Mouse (Mus musculus): Measurements from ENCODE around the gene Cwc22. TPM values are rescaled to one million over a fixed set of nuclear protein-coding genes. Genes with fewer than 3 reads are reported as not detected.

Cwc22 gene
- polyA plus RNA-seq, 1 experiment from 2014 or later = 47.2 TPM

DNA sequence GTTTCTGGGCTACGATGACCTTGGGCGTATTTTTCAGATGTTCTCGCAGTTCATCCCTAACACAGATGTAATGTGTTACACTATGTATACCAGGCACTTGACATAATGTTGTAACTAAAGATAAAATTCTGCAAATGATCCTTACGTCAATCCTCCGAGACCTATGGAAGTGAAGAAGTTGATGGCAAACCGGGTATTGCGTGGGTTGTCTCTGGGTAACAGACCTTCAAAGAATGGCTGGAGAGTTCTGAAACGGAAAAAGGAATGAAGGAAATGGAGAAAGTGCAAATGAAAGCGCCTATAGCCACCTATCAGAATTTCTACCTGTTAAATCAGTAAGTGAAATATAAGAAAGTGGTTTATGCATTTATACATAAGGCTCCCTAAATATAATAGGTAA is 42.2 kb downstream of the Cwc22 start:
- Histone ChIP-seq H3K27ac (replicated peaks; ENCODE audit: low read depth, low read length) (no peak overlapping the region), H3K27me3 (ENCODE audit: control insufficient read depth, insufficient read depth, low read length) (no peaks in the 10 kb centered on the region), H3K4me2 (ENCODE audit: low read depth, severe bottlenecking) (no peak overlapping the region), H3K9me3 (ENCODE audit: control insufficient read depth, low read length) (no peaks in the 10 kb centered on the region), H3K4me3 (ENCODE audit: low read depth, low read length) (no peak overlapping the region), H3K36me3 (ENCODE audit: control insufficient read depth, insufficient read depth, low read length) (peaks cover 10% of the 10 kb centered on the region), H3K9ac (ENCODE audit: low read length) (no peak overlapping the region), H3K4me1 (ENCODE audit: control insufficient read depth, insufficient read depth, low read length) (no peaks in the 10 kb centered on the region)
- ATAC-seq (ENCODE audit: insufficient number of reproducible peaks, low FRiP score, low TSS enrichment, low read depth) (no peak), DNase-seq (ENCODE audit: low spot score) (no peak)
- WGBS = 94% methylated on average over 9 of the region's 9 CpGs

- Histone ChIP-seq H3K27ac (replicated peaks; ENCODE audit: low read depth, low read length) (no peak overlapping the region), H3K4me2 (ENCODE audit: low read depth, severe bottlenecking) (no peak overlapping the region), H3K36me3 (ENCODE audit: control insufficient read depth, insufficient read depth, low read length) (peaks cover 10% of the 10 kb centered on the region), H3K4me3 (ENCODE audit: low read depth, low read length) (no peak overlapping the region), H3K27me3 (ENCODE audit: control insufficient read depth, insufficient read depth, low read length) (no peaks in the 10 kb centered on the region), H3K9me3 (ENCODE audit: control insufficient read depth, low read length) (no peaks in the 10 kb centered on the region), H3K9ac (ENCODE audit: low read length) (no peak overlapping the region), H3K4me1 (ENCODE audit: control insufficient read depth, insufficient read depth, low read length) (no peaks in the 10 kb centered on the region)
- 92% methylated on average over 3 of the region's 3 CpGs for WGBS
- no peak for ATAC-seq (ENCODE audit: insufficient number of reproducible peaks, low FRiP score, low TSS enrichment, low read depth)
- DNase-seq (ENCODE audit: low spot score) = no peak
These were observed 43.1 kb downstream of the Cwc22 start for GRCm38 (mm10) chr2:77903098-77903497.

DNA sequence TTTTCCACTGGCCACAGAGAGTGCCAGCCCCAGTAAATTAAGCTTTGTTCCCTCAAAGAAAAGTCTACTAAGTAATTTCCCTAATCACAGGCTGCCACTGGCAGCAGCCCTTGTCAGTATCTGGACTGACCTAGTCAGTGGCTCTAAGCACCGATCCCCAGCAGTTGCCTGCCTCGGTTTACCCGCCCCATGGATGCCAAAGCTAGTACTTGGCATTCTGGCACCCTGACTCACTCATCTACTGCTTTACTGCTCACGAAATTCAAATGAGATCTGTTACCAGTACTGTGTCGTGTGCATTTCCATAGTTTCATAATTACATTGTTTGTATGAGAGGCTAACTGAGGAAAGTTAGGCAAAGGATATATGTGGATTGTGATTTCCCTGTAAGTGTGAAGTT is 44.9 kb downstream of the Cwc22 start:
- Histone ChIP-seq H3K27me3 (ENCODE audit: control insufficient read depth, insufficient read depth, low read length) (no peaks in the 10 kb centered on the region), H3K4me2 (ENCODE audit: low read depth, severe bottlenecking) (no peak overlapping the region), H3K36me3 (ENCODE audit: control insufficient read depth, insufficient read depth, low read length) (peaks cover 12% of the 10 kb centered on the region), H3K9me3 (ENCODE audit: control insufficient read depth, low read length) (no peaks in the 10 kb centered on the region), H3K27ac (replicated peaks; ENCODE audit: low read depth, low read length) (no peak overlapping the region), H3K9ac (ENCODE audit: low read length) (no peak overlapping the region), H3K4me1 (ENCODE audit: control insufficient read depth, insufficient read depth, low read length) (no peaks in the 10 kb centered on the region), H3K4me3 (ENCODE audit: low read depth, low read length) (no peak overlapping the region)
- no peak for ATAC-seq (ENCODE audit: insufficient number of reproducible peaks, low FRiP score, low TSS enrichment, low read depth)
- WGBS = 92% methylated on average over 5 of the region's 5 CpGs
- no peak for DNase-seq (ENCODE audit: low spot score)

DNA sequence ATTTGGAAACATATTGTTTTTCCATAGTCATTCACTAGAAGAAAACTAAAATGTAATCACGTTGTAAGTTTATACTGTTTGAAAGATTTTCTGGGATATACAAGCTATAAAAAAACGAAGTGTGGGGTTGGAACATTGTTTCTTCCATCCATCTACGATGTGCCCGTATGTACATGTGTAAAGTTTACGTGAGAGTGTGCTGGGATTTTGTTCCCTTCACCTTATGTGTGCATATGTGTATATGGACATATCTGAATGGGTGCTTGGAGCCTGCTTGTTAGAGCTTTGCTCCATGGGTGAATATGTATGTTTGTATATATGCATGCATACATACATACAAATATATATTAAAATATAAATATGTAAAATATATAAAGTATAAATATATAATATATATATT is 45.4 kb downstream of the Cwc22 start:
- H3K4me1 ChIP-seq (ENCODE audit: control insufficient read depth, insufficient read depth, low read length) = no peaks in the 10 kb centered on the region
- 98% methylated on average over 5 of the region's 5 CpGs for WGBS
- H3K4me2 ChIP-seq (ENCODE audit: low read depth, severe bottlenecking) = no peak overlapping the region
- no peak overlapping the region for H3K27ac ChIP-seq (replicated peaks; ENCODE audit: low read depth, low read length)
- no peaks in the 10 kb centered on the region for H3K27me3 ChIP-seq (ENCODE audit: control insufficient read depth, insufficient read depth, low read length)
- H3K36me3 ChIP-seq (ENCODE audit: control insufficient read depth, insufficient read depth, low read length) = peaks cover 12% of the 10 kb centered on the region
- H3K9ac ChIP-seq (ENCODE audit: low read length) = no peak overlapping the region
- no peak overlapping the region for H3K4me3 ChIP-seq (ENCODE audit: low read depth, low read length)
- ATAC-seq (ENCODE audit: insufficient number of reproducible peaks, low FRiP score, low TSS enrichment, low read depth) (no peak), DNase-seq (ENCODE audit: low spot score) (no peak)
- no peaks in the 10 kb centered on the region for H3K9me3 ChIP-seq (ENCODE audit: control insufficient read depth, low read length)

- Histone ChIP-seq H3K27me3 (ENCODE audit: control insufficient read depth, insufficient read depth, low read length) (no peaks in the 10 kb centered on the region), H3K4me1 (ENCODE audit: control insufficient read depth, insufficient read depth, low read length) (no peaks in the 10 kb centered on the region), H3K36me3 (ENCODE audit: control insufficient read depth, insufficient read depth, low read length) (peaks cover 12% of the 10 kb centered on the region), H3K9me3 (ENCODE audit: control insufficient read depth, low read length) (no peaks in the 10 kb centered on the region), H3K4me2 (ENCODE audit: low read depth, severe bottlenecking) (no peak overlapping the region), H3K9ac (ENCODE audit: low read length) (no peak overlapping the region), H3K4me3 (ENCODE audit: low read depth, low read length) (no peak overlapping the region), H3K27ac (replicated peaks; ENCODE audit: low read depth, low read length) (no peak overlapping the region)
- ATAC-seq (ENCODE audit: insufficient number of reproducible peaks, low FRiP score, low TSS enrichment, low read depth) = no peak
- 84% methylated on average over 2 of the region's 2 CpGs for WGBS
- no peak for DNase-seq (ENCODE audit: low spot score)
These were observed 46.1 kb downstream of the Cwc22 start for GRCm38 (mm10) chr2:77900111-77900510.

- Histone ChIP-seq H3K4me3 (ENCODE audit: low read depth, low read length) (no peak overlapping the region), H3K4me1 (ENCODE audit: control insufficient read depth, insufficient read depth, low read length) (no peaks in the 10 kb centered on the region), H3K9ac (ENCODE audit: low read length) (no peak overlapping the region), H3K36me3 (ENCODE audit: control insufficient read depth, insufficient read depth, low read length) (peaks cover 8% of the 10 kb centered on the region), H3K4me2 (ENCODE audit: low read depth, severe bottlenecking) (no peak overlapping the region), H3K27ac (replicated peaks; ENCODE audit: low read depth, low read length) (no peak overlapping the region), H3K27me3 (ENCODE audit: control insufficient read depth, insufficient read depth, low read length) (no peaks in the 10 kb centered on the region), H3K9me3 (ENCODE audit: control insufficient read depth, low read length) (no peaks in the 10 kb centered on the region)
- ATAC-seq (ENCODE audit: insufficient number of reproducible peaks, low FRiP score, low TSS enrichment, low read depth) (no peak), DNase-seq (ENCODE audit: low spot score) (no peak)
- 98% methylated on average over 2 of the region's 2 CpGs for WGBS
These were observed 47.7 kb downstream of the Cwc22 start for GRCm38 (mm10) chr2:77898436-77898835.

DNA sequence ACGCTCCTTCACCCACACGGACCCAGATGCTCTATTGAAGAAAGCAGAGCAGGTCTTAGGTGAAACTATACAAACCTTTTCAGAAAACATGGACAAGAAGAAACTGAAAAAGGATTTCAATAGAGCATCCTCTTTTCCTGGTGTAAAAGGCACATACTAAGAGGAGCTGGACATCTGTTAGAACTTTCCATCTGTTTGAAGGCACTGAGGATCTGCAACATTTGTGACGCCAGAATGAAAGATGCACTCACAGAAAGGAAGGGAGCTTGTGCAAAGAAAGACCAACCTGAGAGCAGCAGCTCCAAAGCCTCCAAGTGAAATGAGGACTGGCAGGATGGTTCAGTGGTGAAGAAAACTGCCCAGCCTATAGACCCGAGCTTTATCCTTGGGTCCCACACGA is 48.2 kb downstream of the Cwc22 start:
- no peaks in the 10 kb centered on the region for H3K4me1 ChIP-seq (ENCODE audit: control insufficient read depth, insufficient read depth, low read length)
- ATAC-seq (ENCODE audit: insufficient number of reproducible peaks, low FRiP score, low TSS enrichment, low read depth) (no peak), DNase-seq (ENCODE audit: low spot score) (no peak)
- H3K9ac ChIP-seq (ENCODE audit: low read length) = no peak overlapping the region
- WGBS = 85% methylated on average over 5 of the region's 5 CpGs
- peaks cover 5% of the 10 kb centered on the region for H3K36me3 ChIP-seq (ENCODE audit: control insufficient read depth, insufficient read depth, low read length)
- H3K4me3 ChIP-seq (ENCODE audit: low read depth, low read length) = no peak overlapping the region
- no peak overlapping the region for H3K27ac ChIP-seq (replicated peaks; ENCODE audit: low read depth, low read length)
- H3K27me3 ChIP-seq (ENCODE audit: control insufficient read depth, insufficient read depth, low read length) = no peaks in the 10 kb centered on the region
- no peak overlapping the region for H3K4me2 ChIP-seq (ENCODE audit: low read depth, severe bottlenecking)
- no peaks in the 10 kb centered on the region for H3K9me3 ChIP-seq (ENCODE audit: control insufficient read depth, low read length)

- Histone ChIP-seq H3K9me3 (ENCODE audit: control insufficient read depth, low read length) (no peaks in the 10 kb centered on the region), H3K9ac (ENCODE audit: low read length) (no peak overlapping the region), H3K36me3 (ENCODE audit: control insufficient read depth, insufficient read depth, low read length) (peaks cover 7% of the 10 kb centered on the region), H3K27ac (replicated peaks; ENCODE audit: low read depth, low read length) (no peak overlapping the region), H3K4me3 (ENCODE audit: low read depth, low read length) (no peak overlapping the region), H3K4me2 (ENCODE audit: low read depth, severe bottlenecking) (no peak overlapping the region), H3K4me1 (ENCODE audit: control insufficient read depth, insufficient read depth, low read length) (no peaks in the 10 kb centered on the region), H3K27me3 (ENCODE audit: control insufficient read depth, insufficient read depth, low read length) (no peaks in the 10 kb centered on the region)
- DNase-seq (ENCODE audit: low spot score) (no peak), ATAC-seq (ENCODE audit: insufficient number of reproducible peaks, low FRiP score, low TSS enrichment, low read depth) (no peak)
- WGBS = 89% methylated on average over 3 of the region's 3 CpGs
These were observed 48.6 kb downstream of the Cwc22 start for GRCm38 (mm10) chr2:77897558-77897899.

- ATAC-seq (ENCODE audit: insufficient number of reproducible peaks, low FRiP score, low TSS enrichment, low read depth) = no peak
- no peaks in the 10 kb centered on the region for H3K27me3 ChIP-seq (ENCODE audit: control insufficient read depth, insufficient read depth, low read length)
- H3K4me2 ChIP-seq (ENCODE audit: low read depth, severe bottlenecking) = no peak overlapping the region
- DNase-seq (ENCODE audit: low spot score) = no peak
- H3K36me3 ChIP-seq (ENCODE audit: control insufficient read depth, insufficient read depth, low read length) = peaks cover 7% of the 10 kb centered on the region
- H3K9me3 ChIP-seq (ENCODE audit: control insufficient read depth, low read length) = no peaks in the 10 kb centered on the region
- H3K4me3 ChIP-seq (ENCODE audit: low read depth, low read length) = no peak overlapping the region
- no peak overlapping the region for H3K9ac ChIP-seq (ENCODE audit: low read length)
- H3K4me1 ChIP-seq (ENCODE audit: control insufficient read depth, insufficient read depth, low read length) = no peaks in the 10 kb centered on the region
- no peak overlapping the region for H3K27ac ChIP-seq (replicated peaks; ENCODE audit: low read depth, low read length)
- WGBS = 92% methylated on average over 12 of the region's 12 CpGs
These were observed 49.2 kb downstream of the Cwc22 start for GRCm38 (mm10) chr2:77896843-77897557.
